Mouse (Mus musculus) cerebellum, adult 11 months (tissue): ENCODE results near the gene Poldip2.

Source experiments
- DNase-seq: peaks from one replicate; pipeline ENCODE4 v3.0.0; 2022

Poldip2 gene

DNA sequence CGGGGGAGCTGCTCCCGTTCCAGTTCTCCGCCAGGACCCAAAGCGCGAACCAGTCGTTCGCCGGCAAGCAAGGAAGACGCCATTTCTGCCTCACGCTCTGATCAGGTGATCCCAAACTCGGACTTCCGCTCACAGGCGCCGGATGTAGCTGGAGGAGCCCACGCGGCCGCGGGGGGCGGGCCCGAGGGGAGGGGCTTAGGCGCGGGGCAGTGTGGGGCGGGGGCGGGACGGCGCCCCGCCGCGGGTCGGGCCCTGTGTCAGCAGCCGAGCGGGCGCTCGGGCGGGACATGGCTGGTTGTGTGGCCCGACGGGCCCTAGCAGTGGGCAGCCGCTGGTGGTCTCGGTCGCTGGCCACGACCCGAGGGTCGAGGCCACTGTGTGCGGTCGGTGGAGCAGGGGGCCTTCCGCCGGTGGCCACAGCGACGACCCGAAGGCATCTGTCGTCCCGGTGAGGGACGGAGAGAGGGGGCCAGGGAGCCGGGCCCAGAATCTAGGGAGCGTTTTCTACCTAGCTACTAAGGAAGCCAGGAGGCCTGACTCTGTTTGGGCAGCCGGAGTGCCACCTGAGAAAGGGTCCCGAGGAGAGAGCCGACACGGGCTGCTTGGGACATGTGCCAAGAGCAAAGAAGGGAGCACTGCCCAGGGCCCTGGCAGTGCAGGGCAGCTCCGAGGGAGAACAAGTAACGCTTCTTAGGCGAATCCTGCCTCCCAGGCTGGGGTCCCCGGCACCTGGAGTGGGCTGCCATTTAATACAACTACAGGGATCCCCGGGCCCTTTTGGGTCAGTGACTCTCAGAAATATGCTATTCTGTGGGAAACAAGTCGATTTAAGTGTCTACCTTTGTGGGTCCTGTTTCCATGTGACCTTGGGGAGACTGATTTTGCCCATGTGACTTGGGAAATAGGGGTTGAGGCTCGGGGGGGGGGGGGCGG lies at the start of gene Poldip2, which contains the start of gene Tmem199:
Gene Poldip2 (plus strand): TSS at position 169 of the 933 bp plus-strand sequence.
Gene Tmem199 (minus strand): TSS at position 148 of the 933 bp plus-strand sequence.
- peak; percentile 83 for DNase-seq

DNA sequence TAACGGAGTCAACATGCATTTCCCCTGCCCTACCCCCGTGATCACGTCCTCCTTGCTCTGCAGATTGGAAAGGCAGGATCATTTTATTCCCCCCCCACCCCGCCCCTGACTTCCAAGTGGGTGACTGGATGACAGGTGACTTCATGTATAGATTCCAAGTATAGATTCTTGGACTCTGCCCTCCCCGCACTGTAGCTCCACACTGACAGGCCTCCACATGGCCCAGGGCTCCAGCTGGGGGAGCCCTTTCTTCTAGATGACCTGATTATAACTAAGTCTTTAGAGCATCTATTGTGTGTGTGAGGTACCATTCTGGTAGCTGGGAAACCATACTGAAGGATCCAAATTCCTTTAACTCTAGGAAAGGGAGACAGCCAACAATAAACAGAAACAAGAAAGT lies 49.3 kb upstream of the Poldip2 start:
- no peak for DNase-seq

- DNase-seq = no peak
These were observed 48.5 kb upstream of the Poldip2 start for GRCm38 (mm10) chr11:78463286-78464036.

GRCm38 (mm10) chr11:78465116-78465515 lies 46.9 kb upstream of the Poldip2 start:
- no peak for DNase-seq

- DNase-seq = peak; percentile 46
These were observed 46.3 kb upstream of the Poldip2 start, which contains the start of gene Slc46a1 for GRCm38 (mm10) chr11:78465568-78466180. Slc46a1 (plus strand) TSS chr11:78465697.

DNA sequence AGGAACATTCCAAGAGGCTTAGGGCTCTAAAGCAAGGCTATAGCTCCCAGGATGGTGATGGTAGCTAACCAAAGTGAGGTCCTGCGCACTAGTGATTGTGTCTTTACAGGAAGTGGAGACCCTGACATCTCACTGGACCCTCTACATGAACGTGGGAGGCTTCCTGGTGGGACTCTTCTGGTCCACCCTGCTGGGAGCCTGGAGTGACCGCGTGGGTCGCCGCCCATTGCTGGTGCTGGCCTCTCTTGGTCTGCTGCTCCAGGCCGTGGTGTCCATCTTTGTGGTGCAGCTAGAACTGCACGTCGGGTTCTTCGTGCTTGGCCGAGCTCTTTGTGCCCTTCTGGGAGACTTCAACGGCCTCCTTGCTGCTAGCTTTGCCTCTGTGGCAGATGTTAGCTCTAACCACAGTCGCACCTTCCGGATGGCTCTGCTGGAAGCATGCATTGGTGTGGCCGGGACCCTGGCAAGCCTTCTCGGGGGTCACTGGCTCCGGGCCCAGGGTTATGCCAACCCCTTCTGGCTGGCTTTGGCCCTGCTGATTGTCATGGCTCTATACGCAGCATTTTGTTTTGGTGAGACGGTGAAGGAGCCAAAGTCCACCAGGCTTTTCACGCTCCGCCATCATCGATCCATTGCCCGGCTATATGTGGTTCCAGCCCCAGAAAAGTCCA lies 45.6 kb upstream of the Poldip2 start:
- DNase-seq = no peak

DNA sequence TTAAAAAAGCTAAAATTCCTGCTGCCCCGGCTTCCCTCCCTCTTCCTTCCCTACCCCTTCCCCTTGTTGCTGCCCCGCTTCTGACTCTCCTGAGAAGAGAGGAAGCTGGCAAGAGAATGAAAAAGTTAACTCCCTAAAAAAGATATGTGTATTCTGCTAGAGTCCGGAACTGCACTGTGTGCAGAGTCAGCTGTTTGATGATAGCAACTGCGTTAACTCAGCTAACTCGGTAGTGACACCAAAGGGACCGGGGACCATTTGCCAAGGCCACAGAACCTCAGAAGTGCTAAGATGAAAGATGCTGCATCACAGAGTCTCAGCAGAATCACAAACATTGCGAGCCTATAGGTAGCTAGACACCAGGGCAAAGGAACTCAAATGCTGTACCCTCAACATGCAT lies 44.5 kb upstream of the Poldip2 start:
- DNase-seq = no peak

- no peak for DNase-seq
These were observed 44.1 kb upstream of the Poldip2 start for GRCm38 (mm10) chr11:78467932-78468331.

GRCm38 (mm10) chr11:78471326-78472103 lies 40.5 kb upstream of the Poldip2 start:
- DNase-seq = no peak

GRCm38 (mm10) chr11:78475289-78475688 lies 36.7 kb upstream of the Poldip2 start:
- DNase-seq = no peak

- no peak for DNase-seq
These were observed 28.4 kb upstream of the Poldip2 start for GRCm38 (mm10) chr11:78483639-78484038.

DNA sequence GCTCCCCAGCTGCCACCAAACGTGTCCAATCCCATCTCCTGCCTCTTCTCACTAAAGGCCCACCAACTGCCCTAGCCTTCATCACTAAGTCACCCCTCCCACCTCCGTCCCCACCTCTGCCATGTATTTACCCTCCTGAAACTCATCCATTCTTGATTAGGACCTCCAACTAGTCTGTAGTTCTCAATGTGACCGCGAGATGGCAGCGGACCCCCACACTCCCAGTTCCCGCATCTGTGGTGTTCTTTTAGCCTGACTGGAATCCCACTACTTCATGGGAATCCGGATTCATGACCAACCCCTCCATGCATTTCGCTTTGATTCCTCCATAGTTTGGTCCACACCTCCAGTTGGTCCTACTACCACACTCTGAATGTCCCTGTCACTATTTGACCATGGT lies 23.8 kb upstream of the Poldip2 start:
- DNase-seq = peak; percentile 76

DNA sequence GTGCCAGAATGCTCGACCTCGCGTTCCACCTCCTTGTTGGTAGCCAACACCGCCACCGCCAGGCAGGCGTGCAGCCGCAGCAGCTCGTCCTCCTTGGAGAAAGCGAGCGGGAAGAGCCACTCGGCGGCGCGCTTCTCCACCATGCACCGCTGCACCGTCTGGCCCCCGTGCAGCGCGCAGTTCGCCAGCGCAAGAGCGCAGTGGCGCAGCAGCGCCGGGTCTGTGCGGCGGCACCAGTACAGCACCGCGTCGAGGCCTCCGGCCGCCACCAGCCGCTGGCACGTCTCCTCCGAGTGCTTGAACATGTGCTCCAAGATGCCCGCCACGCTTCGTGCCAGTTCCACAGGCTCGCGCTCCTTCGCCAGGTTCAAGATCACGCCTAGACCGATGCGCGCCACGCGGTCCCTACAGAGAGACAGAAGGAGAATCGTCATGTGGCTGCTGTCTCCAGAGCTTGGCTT lies 21.2 kb upstream of the Poldip2 start:
- peak; percentile 66 for DNase-seq

DNA sequence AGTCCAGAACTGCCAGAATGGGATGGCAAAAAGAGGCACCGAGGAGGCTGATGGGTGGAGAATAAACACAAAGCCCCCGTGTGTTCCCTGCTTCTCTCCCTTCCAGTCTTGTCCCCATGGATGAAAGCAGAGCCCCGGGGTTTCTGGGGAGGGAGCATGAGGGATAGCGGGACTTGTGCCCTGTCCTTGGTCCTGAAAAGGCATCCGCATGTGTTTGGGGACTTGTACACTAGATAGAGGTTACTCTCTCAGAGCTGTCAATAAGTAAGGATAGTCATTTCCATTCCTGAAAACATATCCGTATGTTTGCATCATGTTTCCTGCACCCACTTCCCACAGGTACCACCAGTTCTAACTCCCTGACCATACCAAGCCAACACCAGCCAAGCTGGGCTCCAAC lies 16.1 kb upstream of the Poldip2 start:
- DNase-seq = no peak

- DNase-seq = peak; percentile 66
These were observed 14.9 kb upstream of the Poldip2 start for GRCm38 (mm10) chr11:78497071-78497541.

DNA sequence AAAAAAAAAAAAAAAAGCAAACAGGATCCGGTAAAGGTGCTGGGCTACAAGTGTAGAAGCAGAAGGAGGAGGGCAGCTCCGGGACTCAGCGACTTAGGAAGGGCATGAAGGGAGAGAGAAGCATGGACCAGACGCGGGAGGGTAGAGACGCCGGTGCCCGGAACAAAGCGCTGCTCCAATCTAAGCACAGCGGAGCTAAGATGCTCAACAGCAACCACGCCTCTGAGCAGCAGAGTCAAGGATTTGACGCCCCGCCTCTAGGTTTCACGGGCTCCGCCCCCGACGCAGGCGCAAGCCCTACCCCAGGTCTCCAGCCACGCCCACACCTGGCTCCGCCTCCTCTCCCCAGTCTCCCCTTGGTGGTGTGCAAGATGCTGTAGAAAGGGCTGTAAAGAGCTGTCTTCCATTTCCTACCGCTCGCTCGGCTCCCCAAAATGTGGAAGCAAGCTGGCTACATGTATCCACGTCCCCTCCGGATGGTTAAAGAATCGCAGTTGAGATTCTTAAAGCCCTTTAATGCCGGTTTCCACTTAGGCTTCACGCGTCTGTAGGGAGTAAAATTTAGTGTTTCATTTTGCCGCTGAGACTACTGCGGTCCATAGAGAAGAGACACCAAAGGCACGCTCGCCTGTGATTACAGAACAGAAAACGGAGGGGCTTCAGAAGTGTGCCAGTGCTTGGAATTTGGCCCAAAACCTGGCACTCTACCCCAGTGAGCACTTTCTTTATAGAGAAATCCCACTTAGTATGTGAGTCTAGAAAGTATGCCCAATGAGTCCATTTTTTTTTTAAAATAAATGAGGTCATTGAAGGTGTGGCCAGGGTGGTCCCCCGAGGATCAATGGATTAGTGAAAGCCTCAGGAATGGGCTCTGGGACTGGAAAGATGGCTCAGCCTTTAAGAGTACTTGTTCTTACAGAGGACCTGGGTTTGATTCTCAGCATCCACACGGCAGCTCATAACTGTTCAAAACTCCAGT lies 14.2 kb upstream of the Poldip2 start, which contains the start of gene Sarm1:
Gene Sarm1 (minus strand): TSS at position 211 of the 979 bp plus-strand sequence.
- DNase-seq = peak; percentile 98

DNA sequence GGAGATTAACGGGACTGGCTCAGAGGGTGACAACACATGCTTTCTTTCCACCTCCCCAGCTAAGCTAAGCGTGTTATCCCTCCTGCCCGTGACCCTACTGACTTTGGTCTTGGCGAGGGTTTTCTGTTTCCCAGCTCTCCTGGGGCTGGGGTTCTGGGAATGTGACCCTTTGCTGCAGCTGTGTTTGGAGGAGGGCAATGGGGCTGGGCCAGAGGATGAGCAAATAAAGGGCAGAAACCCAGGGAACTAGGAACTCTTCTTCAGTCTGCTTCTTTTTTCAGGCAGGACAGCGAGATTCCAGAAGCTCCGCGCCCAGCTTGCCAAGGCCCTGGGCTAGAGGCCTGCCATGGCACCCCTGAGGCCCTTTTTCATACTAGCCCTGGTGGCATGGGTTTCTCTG lies 13.0 kb upstream of the Poldip2 start, which contains the start of gene Vtn:
Gene Vtn (plus strand): TSS at position 88 of the 400 bp plus-strand sequence.
- DNase-seq = no peak

DNA sequence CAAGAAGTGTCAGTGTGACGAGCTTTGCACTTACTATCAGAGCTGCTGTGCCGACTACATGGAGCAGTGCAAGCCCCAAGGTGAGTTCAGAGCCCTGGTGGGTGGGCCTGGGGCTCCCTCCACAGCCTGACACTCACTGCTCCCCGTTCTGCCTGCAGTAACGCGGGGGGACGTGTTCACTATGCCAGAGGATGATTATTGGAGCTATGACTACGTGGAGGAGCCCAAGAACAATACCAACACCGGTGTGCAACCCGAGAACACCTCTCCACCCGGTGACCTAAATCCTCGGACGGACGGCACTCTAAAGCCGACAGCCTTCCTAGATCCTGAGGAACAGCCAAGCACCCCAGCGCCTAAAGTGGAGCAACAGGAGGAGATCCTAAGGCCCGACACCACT lies 12.4 kb upstream of the Poldip2 start:
- no peak for DNase-seq

- DNase-seq = no peak
These were observed 11.3 kb upstream of the Poldip2 start for GRCm38 (mm10) chr11:78500623-78501202.

- DNase-seq = no peak
These were observed 10.5 kb upstream of the Poldip2 start for GRCm38 (mm10) chr11:78501529-78501928.
